Mouse (Mus musculus): ENCODE results near the gene Macrod1. TPM values are rescaled to one million over a fixed set of nuclear protein-coding genes. Genes with fewer than 3 reads are reported as not detected.
A peak's percentile ranks its signal among the peaks of the same experiment; 100 is the strongest.

The Macrod1 gene
- polyA plus RNA-seq, 1 experiment from 2014 or later: 5.3 TPM

GRCm38 (mm10) chr19:7223488-7223887, 166.9 kb downstream of the Macrod1 start:
- Histone ChIP-seq H3K4me1 (no peaks in the 10 kb centered on the region; the same call in 1 of the 2 replicates), H3K27ac (no peak overlapping the region), H3K27me3 (no peaks in the 10 kb centered on the region), H3K4me3 (replicated peaks) (no peak overlapping the region), H3K36me3 (replicated peaks) (peaks cover 31% of the 10 kb centered on the region), H3K9me3 (no peaks in the 10 kb centered on the region), H3K4me2 (no peak overlapping the region), H3K9ac (no peak overlapping the region)
- no peak for ATAC-seq (ENCODE audit: low FRiP score)

GRCm38 (mm10) chr19:7224253-7224652, 167.6 kb downstream of the Macrod1 start:
- Histone ChIP-seq H3K9ac (no peak overlapping the region), H3K9me3 (no peaks in the 10 kb centered on the region), H3K4me2 (no peak overlapping the region), H3K27me3 (no peaks in the 10 kb centered on the region), H3K4me3 (replicated peaks) (no peak overlapping the region), H3K4me1 (no peaks in the 10 kb centered on the region), H3K36me3 (replicated peaks) (peaks cover 38% of the 10 kb centered on the region), H3K27ac (no peak overlapping the region)
- no peak for ATAC-seq (ENCODE audit: low FRiP score)
- WGBS: 86% methylated on average over 3 of the region's 3 CpGs

GRCm38 (mm10) chr19:7225096-7225690, 168.6 kb downstream of the Macrod1 start:
- 90% methylated on average over 9 of the region's 9 CpGs for WGBS

GRCm38 (mm10) chr19:7226511-7226914, 169.9 kb downstream of the Macrod1 start:
- WGBS: 81% methylated on average over 6 of the region's 6 CpGs
- H3K9me3 ChIP-seq: no peaks in the 10 kb centered on the region
- H3K4me1 ChIP-seq: no peaks in the 10 kb centered on the region
- no peak overlapping the region for H3K9ac ChIP-seq
- H3K4me3 ChIP-seq (replicated peaks): no peak overlapping the region
- H3K27ac ChIP-seq: no peak overlapping the region
- H3K36me3 ChIP-seq (replicated peaks): peaks cover 59% of the 10 kb centered on the region
- H3K4me2 ChIP-seq: no peak overlapping the region
- no peaks in the 10 kb centered on the region for H3K27me3 ChIP-seq
- no peak for ATAC-seq (ENCODE audit: low FRiP score)

More at GRCm38 (mm10) chr19:7225096-7225690, 168.6 kb downstream of the Macrod1 start:
- Histone ChIP-seq H3K4me2 (no peak overlapping the region), H3K4me3 (replicated peaks) (no peak overlapping the region), H3K9ac (no peak overlapping the region), H3K4me1 (no peaks in the 10 kb centered on the region), H3K27ac (no peak overlapping the region), H3K36me3 (replicated peaks) (peaks cover 48% of the 10 kb centered on the region), H3K9me3 (no peaks in the 10 kb centered on the region), H3K27me3 (no peaks in the 10 kb centered on the region)
- no peak for ATAC-seq (ENCODE audit: low FRiP score)

GRCm38 (mm10) chr19:7234537-7235221, 178.1 kb downstream of the Macrod1 start:
- 60% methylated on average over 8 of the region's 8 CpGs for WGBS
- H3K4me3 ChIP-seq (replicated peaks): no peak overlapping the region
- no peak overlapping the region for H3K27ac ChIP-seq
- H3K9ac ChIP-seq: no peak overlapping the region
- no peaks in the 10 kb centered on the region for H3K9me3 ChIP-seq
- H3K27me3 ChIP-seq: no peaks in the 10 kb centered on the region
- peaks cover 19% of the 10 kb centered on the region for H3K4me1 ChIP-seq
- ATAC-seq (ENCODE audit: low FRiP score): peak; percentile 85
- H3K36me3 ChIP-seq (replicated peaks): peaks cover 56% of the 10 kb centered on the region
- no peak overlapping the region for H3K4me2 ChIP-seq

GRCm38 (mm10) chr19:7235461-7235860, 178.9 kb downstream of the Macrod1 start:
- H3K4me2 ChIP-seq: no peak overlapping the region
- H3K9me3 ChIP-seq: no peaks in the 10 kb centered on the region
- peaks cover 26% of the 10 kb centered on the region for H3K4me1 ChIP-seq
- no peak overlapping the region for H3K27ac ChIP-seq
- no peak for ATAC-seq (ENCODE audit: low FRiP score)
- peaks cover 48% of the 10 kb centered on the region for H3K36me3 ChIP-seq (replicated peaks)
- H3K27me3 ChIP-seq: no peaks in the 10 kb centered on the region
- no peak overlapping the region for H3K4me3 ChIP-seq (replicated peaks)
- no peak overlapping the region for H3K9ac ChIP-seq
- 95% methylated on average over 9 of the region's 9 CpGs for WGBS

GRCm38 (mm10) chr19:7236011-7236410, 179.4 kb downstream of the Macrod1 start:
- H3K4me2 ChIP-seq: no peak overlapping the region
- ATAC-seq (ENCODE audit: low FRiP score): no peak
- peaks cover 26% of the 10 kb centered on the region for H3K4me1 ChIP-seq
- 95% methylated on average over 2 of the region's 2 CpGs for WGBS
- no peak overlapping the region for H3K4me3 ChIP-seq (replicated peaks)
- 0 out of 2 replicates have a peak overlapping the region, but pooled peaks have one; percentile 4 for H3K9ac ChIP-seq
- H3K27ac ChIP-seq: no peak overlapping the region
- no peaks in the 10 kb centered on the region for H3K9me3 ChIP-seq
- H3K36me3 ChIP-seq (replicated peaks): peaks cover 44% of the 10 kb centered on the region
- H3K27me3 ChIP-seq: no peaks in the 10 kb centered on the region

GRCm38 (mm10) chr19:7236742-7237141, 180.1 kb downstream of the Macrod1 start:
- Histone ChIP-seq H3K4me1 (peaks cover 32% of the 10 kb centered on the region), H3K36me3 (replicated peaks) (peaks cover 37% of the 10 kb centered on the region), H3K27me3 (no peaks in the 10 kb centered on the region), H3K4me3 (replicated peaks) (no peak overlapping the region), H3K4me2 (no peak overlapping the region), H3K27ac (no peak overlapping the region), H3K9ac (no peak overlapping the region), H3K9me3 (no peaks in the 10 kb centered on the region)
- ATAC-seq (ENCODE audit: low FRiP score): no peak
- WGBS: 92% methylated on average over 4 of the region's 4 CpGs

- H3K9ac ChIP-seq: peak overlapping the region; percentile 83
- H3K4me3 ChIP-seq (replicated peaks): peak overlapping the region; percentile 66
- H3K4me1 ChIP-seq: peaks cover 32% of the 10 kb centered on the region
- 83% methylated on average over 3 of the region's 3 CpGs for WGBS
- peak overlapping the region; percentile 99 for H3K4me2 ChIP-seq
- H3K27me3 ChIP-seq: no peaks in the 10 kb centered on the region; the same call in 1 of the 2 replicates
- peaks cover 13% of the 10 kb centered on the region; the same call in 1 of the 2 replicates for H3K36me3 ChIP-seq (replicated peaks)
- ATAC-seq (ENCODE audit: low FRiP score): no peak
- no peaks in the 10 kb centered on the region for H3K9me3 ChIP-seq
- no peak overlapping the region for H3K27ac ChIP-seq
These were observed 183.0 kb downstream of the Macrod1 start for GRCm38 (mm10) chr19:7239574-7239973.

GRCm38 (mm10) chr19:7240291-7240690, 183.7 kb downstream of the Macrod1 start:
- WGBS: 4% methylated on average over 13 of the region's 13 CpGs
- no peak for ATAC-seq (ENCODE audit: low FRiP score)
- Histone ChIP-seq H3K9ac (peak overlapping the region; percentile 83), H3K27me3 (no peaks in the 10 kb centered on the region; the same call in 1 of the 2 replicates), H3K27ac (peak overlapping the region; percentile 87), H3K4me3 (replicated peaks) (peak overlapping the region; percentile 66), H3K9me3 (no peaks in the 10 kb centered on the region), H3K4me1 (peaks cover 32% of the 10 kb centered on the region), H3K4me2 (peak overlapping the region; percentile 99), H3K36me3 (replicated peaks) (peaks cover 13% of the 10 kb centered on the region; the same call in 1 of the 2 replicates)

GRCm38 (mm10) chr19:7240782-7241690, 184.4 kb downstream of the Macrod1 start, which contains the start of gene Naa40:
Naa40 (minus strand) TSS chr19:7241183.
- Histone ChIP-seq H3K9ac (peak within 1 kb of the TSS; percentile 83), H3K27me3 (no peaks in the 10 kb centered on the region; the same call in 1 of the 2 replicates), H3K27ac (peak within 1 kb of the TSS; percentile 87), H3K9me3 (no peaks in the 10 kb centered on the region), H3K4me3 (replicated peaks) (peak within 1 kb of the TSS; percentile 66), H3K36me3 (replicated peaks) (peaks cover 13% of the 10 kb centered on the region; the same call in 1 of the 2 replicates), H3K4me1 (peaks cover 32% of the 10 kb centered on the region), H3K4me2 (peak within 1 kb of the TSS; percentile 99)
- under 1% methylated on average over 80 of the region's 80 CpGs for WGBS
- peak; percentile 97 for ATAC-seq (ENCODE audit: low FRiP score)

- H3K9me3 ChIP-seq: no peaks in the 10 kb centered on the region
- no peak for ATAC-seq (ENCODE audit: low FRiP score)
- WGBS: 85% methylated on average over 3 of the region's 3 CpGs
- H3K27ac ChIP-seq: no peak overlapping the region
- H3K4me2 ChIP-seq: no peak overlapping the region
- H3K4me1 ChIP-seq: peaks cover 5% of the 10 kb centered on the region
- H3K36me3 ChIP-seq (replicated peaks): no peaks in the 10 kb centered on the region
- H3K4me3 ChIP-seq (replicated peaks): no peak overlapping the region
- no peak overlapping the region for H3K9ac ChIP-seq
- no peaks in the 10 kb centered on the region; the same call in 1 of the 2 replicates for H3K27me3 ChIP-seq
These were observed 189.4 kb downstream of the Macrod1 start for GRCm38 (mm10) chr19:7246021-7246420.
